Mouse (Mus musculus): ENCODE measurements around the gene Hesx1.

Gene Hesx1

GRCm38 (mm10) chr14:27011561-27011960, 17.3 kb downstream of the Hesx1 start:
- in situ Hi-C loops (cut with MboI, MseI), result loop anchor here (10.0 kb wide), 1 partner anchor 327 kb away; no protein-coding TSS in a partner anchor

GRCm38 (mm10) chr14:27013658-27014057, 19.4 kb downstream of the Hesx1 start:
- in situ Hi-C loops (cut with MboI, MseI), result loop anchor here (10.0 kb wide), 1 partner anchor 329 kb away; no protein-coding TSS in a partner anchor

GRCm38 (mm10) chr14:27017936-27018335, 23.7 kb downstream of the Hesx1 start:
- in situ Hi-C loops (cut with MboI, MseI), result loop anchor here (10.0 kb wide), 1 partner anchor 333 kb away; no protein-coding TSS in a partner anchor

DNA sequence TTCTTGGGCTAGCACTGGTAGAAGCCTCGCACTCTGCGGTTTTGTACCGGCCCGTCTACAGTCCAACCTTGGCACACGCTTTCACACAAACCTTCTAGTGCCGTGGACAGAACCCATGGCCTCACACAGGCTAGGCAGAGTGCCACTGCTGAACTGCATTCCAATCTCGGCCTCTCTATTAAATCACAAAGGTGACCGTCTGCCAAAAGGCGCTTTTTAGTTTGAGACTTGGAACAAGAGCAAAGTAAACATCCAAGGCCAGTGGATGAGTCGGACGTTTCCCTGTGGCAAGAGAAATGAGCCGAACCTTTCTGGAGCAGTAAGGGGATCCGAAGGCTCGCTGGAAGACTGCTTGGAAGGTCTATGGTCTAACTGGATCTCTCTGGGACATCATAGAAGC, 25.6 kb downstream of the Hesx1 start:
- in situ Hi-C loops (cut with MboI, MseI), result loop anchor here (10.0 kb wide), 1 partner anchor 335 kb away; no protein-coding TSS in a partner anchor

DNA sequence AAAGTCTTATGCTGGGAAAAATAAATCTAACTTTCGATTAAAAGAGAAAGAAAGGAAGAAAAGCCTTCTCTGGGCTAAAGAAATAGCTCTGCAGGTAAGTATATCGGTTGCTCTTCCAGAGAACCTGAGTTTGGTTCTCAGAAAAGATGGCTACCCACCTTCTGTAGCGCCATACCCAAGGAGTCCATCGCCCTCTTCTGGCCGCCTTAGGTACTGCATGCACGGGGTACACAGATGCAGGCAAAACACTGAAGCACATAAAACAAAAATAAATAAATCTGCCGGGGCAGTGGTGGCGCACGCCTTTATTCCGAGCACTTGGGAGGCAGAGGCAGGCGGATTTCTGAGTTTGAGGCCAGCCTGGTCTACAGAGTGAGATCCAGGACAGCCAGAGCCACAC, 28.7 kb downstream of the Hesx1 start:
- in situ Hi-C loops (cut with MboI, MseI), result no loop called here

DNA sequence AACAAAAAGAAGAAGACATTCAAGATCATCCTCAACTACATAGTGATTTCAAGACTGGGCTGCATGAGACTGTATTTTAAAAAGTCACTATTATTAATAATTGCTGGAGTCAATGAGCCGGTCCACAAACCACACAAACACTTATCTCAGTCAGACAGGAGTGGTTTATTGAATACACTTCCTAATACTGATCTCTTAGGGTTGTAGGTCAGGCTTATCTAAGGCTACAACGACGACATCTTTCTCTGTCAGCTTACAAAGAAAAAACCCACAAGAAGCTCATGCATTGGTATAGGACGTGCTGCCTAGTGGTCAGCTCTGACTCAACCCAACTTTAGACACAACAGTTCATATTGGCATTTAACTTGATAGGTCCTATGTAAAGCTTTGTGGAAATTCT, 30.4 kb downstream of the Hesx1 start:
- in situ Hi-C loops (cut with MboI, MseI), result no loop called here

GRCm38 (mm10) chr14:27029771-27030173, 35.6 kb downstream of the Hesx1 start:
- in situ Hi-C loops (cut with MboI, MseI), result no loop called here

- in situ Hi-C loops (cut with MboI, MseI), result no loop called here
Measured at GRCm38 (mm10) chr14:27031142-27031541, 36.9 kb downstream of the Hesx1 start.

DNA sequence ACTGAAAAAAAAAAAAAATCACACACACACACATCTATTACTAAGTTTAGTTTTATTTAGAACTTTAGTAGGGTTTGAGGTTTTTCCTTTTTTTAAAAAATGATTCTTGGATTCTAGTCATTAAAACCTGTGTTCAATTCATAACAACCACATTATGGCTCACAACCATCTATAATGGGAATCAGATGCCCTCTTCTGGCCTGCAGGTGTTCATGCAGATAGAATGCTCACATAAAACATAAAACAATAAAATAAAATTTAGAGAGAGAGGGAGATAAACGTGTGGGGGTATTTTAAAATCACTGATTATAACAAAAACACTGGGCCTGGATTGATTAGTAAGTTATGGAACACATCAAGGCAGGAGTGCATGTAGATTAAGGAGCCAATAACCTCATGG, 43.3 kb downstream of the Hesx1 start:
- in situ Hi-C loops (cut with MboI, MseI), result no loop called here

- in situ Hi-C loops (cut with MboI, MseI), result no loop called here
Measured at GRCm38 (mm10) chr14:27038783-27039182, 44.6 kb downstream of the Hesx1 start, which contains the start of gene Il17rd. TSS of gene Il17rd (plus strand) at chr14:27038941.

DNA sequence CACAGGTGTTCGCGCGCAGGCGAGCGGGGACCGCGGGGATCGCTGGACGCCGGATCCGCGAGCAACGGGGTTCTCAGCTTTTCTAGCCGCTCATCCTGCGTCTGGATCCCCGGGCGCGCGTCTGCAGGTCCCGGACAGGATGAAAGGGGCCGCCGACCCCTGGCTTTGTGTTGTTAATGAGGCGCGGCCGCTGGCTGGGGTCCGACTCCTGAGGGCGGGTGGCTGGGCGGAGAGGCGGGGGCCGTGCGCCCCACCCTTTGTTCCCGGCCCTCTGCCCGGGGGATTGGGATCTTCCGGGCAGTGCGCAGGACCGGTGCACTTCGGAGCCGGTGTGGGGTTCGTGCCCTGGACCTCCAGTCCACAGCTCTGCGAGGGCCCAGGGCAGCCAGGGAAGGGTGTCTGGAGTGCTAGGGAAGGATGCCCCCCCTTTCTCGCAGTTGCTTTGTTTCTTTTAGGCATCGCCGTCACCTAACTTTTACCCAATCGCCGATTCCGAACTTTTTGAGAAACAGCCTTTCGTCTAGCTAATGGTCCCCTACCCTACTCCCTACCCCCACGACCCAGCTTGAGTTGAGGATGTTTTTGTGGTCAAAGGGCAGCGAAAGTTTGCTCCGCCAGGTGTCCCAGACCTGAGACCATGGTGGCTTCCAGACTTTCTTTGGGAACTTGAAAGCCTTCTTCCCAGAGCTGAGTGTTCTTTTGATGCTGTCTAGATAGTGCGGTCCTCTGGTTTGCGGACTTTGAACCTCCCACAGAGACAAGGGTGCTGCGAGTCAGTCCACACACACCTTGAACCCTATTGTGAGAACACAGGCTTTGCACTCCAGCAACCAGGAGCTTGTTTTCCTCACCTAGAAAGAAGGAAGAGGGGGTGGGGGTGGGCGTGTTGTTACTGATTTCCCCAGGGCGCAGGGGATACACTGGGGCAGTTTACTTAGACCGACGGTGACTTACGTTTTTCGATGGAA, 45.3 kb downstream of the Hesx1 start:
- in situ Hi-C loops (cut with MboI, MseI), result loop anchor here (5.0 kb wide), 1 partner anchor 48 kb away; no protein-coding TSS in a partner anchor

DNA sequence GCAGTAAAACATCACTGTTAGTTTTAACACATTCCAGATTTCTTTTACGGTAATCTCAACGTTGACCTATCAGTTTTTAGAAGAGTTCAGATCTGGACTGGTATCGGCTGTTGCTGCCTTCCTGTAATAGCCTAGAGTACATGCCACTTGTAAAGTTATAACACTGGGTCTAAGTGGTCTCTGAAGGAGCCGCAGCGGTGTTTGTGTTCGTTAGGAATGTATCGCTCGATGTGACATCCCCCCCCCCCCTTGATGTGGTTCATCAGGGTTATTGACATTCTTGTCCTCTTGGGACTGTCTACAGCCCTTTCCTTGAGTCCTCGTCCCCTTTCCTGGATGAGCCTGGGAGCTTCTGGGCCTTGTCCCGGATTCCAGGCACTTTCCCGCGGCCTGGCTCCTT, 46.2 kb downstream of the Hesx1 start:
- in situ Hi-C loops (cut with MboI, MseI), result loop anchor here (5.0 kb wide), 1 partner anchor 47 kb away; no protein-coding TSS in a partner anchor

GRCm38 (mm10) chr14:27042280-27042983, 48.2 kb downstream of the Hesx1 start:
- in situ Hi-C loops (cut with MboI, MseI), result loop anchor here (5.0 kb wide), 1 partner anchor 45 kb away; no protein-coding TSS in a partner anchor

DNA sequence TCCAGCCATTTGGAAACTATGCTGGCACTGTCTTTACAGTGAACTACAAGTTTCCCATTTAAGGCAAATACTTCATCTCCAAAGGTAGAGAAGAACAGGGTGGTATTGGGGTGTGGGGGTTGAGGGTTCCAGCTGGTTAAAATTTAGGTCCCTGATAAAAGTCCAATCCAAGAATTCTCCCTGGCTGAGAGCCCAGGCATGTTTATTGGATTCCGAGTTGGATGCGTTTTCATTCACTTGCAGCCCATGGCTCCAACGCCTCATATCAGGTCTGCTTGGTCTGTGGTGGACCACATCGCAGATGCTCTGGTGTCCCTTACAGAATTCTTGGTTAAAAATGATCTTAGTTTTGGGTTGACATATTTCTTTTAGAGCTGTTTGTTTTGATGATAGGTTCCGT, 49.2 kb downstream of the Hesx1 start:
- in situ Hi-C loops (cut with MboI, MseI), result loop anchor here (5.0 kb wide), 1 partner anchor 44 kb away; no protein-coding TSS in a partner anchor

DNA sequence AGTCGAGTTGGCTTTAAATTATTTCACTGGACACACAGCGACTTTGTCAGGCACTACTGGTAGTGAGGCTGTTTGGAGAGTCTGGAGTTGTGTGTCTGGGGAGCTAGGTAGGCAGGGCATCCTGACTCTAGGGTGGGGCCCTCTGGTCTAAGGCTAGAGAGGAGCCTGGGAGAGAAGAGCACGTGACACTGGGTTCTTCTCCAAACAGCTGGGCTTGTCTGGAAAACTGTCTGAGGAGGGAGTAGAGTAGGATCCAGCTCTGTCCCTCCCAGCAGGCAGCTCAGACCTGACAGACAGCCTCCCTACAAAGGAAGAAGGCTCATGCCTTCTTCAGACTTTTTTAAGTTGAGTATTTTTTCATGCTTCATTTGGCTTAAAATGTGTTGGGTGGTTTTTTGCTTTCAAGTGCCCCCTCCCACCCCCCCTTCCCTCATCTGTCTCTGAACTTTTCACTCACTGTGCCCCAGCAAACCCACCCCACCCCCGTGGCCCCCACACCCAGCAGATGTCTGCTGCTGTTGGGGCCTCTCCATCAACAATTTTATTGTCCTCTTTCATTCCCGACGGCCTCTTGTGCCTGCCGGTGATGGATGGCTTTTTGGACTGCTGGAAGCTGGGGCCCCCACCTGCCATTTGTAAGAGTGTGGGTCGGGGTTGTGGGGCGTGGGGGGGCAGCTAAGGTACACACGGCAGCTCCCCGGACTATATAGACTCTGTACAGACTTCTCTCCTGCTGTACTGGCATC, 50.2 kb downstream of the Hesx1 start:
- in situ Hi-C loops (cut with MboI, MseI), result loop anchor here (5.0 kb wide), 1 partner anchor 43 kb away; no protein-coding TSS in a partner anchor

- in situ Hi-C loops (cut with MboI, MseI), result loop anchor here (5.0 kb wide), 1 partner anchor 42 kb away; no protein-coding TSS in a partner anchor
Measured at GRCm38 (mm10) chr14:27044967-27045361, 50.7 kb downstream of the Hesx1 start.

GRCm38 (mm10) chr14:27048231-27048956, 54.2 kb downstream of the Hesx1 start:
- in situ Hi-C loops (cut with MboI, MseI), result no loop called here

DNA sequence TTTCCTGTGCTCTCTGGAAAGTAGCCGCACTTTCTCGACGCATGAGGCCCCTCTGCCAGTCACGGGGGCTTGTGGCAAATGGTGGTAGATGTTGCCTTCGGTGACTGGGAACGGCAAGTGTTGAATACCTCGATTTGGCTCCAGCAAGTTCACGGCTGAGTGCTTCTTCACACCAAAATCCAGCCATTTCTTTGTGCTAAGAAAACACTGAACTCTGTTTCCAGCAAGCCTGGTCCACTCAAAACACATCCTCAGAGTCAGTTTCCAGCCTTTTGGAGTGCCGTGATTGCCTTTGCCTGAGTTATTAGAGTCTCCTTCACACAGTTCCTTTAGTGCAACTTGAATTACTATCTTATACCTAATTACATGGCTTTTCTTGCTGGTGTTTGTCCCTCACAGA, 55.8 kb downstream of the Hesx1 start:
- in situ Hi-C loops (cut with MboI, MseI), result no loop called here

- in situ Hi-C loops (cut with MboI, MseI), result no loop called here
Measured at GRCm38 (mm10) chr14:27050560-27051510, 56.6 kb downstream of the Hesx1 start.
